Mouse (Mus musculus) cerebellum, postnatal 10 days (tissue): ENCODE results near the gene Dpm2.
A peak's percentile ranks its signal among the peaks of the same experiment; 100 is the strongest.

Source experiments
- DNase-seq, 2 experiments: peaks; one replicate each; pipeline ENCODE4 v3.0.0; 2021; ENCODE audit warnings: mixed read lengths in 2 of 2

Gene Dpm2

GRCm38 (mm10) chr2:32547380-32547779, 23.3 kb upstream of the Dpm2 start:
- no peak for DNase-seq

GRCm38 (mm10) chr2:32547964-32548739, 22.5 kb upstream of the Dpm2 start:
- DNase-seq = no peak

- DNase-seq = no peak
Observed at GRCm38 (mm10) chr2:32549171-32549570, 21.5 kb upstream of the Dpm2 start.

GRCm38 (mm10) chr2:32549764-32550163, 20.9 kb upstream of the Dpm2 start:
- DNase-seq = peak; percentile 35 to 54

- DNase-seq = no peak
Observed at GRCm38 (mm10) chr2:32551236-32551635, 19.4 kb upstream of the Dpm2 start.

GRCm38 (mm10) chr2:32553592-32554148, 17.0 kb upstream of the Dpm2 start:
- DNase-seq = no peak

- no peak for DNase-seq
Observed at GRCm38 (mm10) chr2:32555484-32555883, 15.2 kb upstream of the Dpm2 start.

GRCm38 (mm10) chr2:32556019-32556418, 14.6 kb upstream of the Dpm2 start:
- no peak for DNase-seq

- no peak for DNase-seq
Observed at GRCm38 (mm10) chr2:32559570-32559969, 11.1 kb upstream of the Dpm2 start.

- peak; percentile 79 to 83 for DNase-seq
Observed at GRCm38 (mm10) chr2:32566536-32567063, 4.1 kb upstream of the Dpm2 start.

GRCm38 (mm10) chr2:32568149-32568548, 2.5 kb upstream of the Dpm2 start:
- DNase-seq = peak; percentile 65 to 70

GRCm38 (mm10) chr2:32568941-32569340, 1.7 kb upstream of the Dpm2 start:
- no peak for DNase-seq

- no peak for DNase-seq
Observed at GRCm38 (mm10) chr2:32572196-32572595, 1.5 kb downstream of the Dpm2 start.

- DNase-seq = no peak
Observed at GRCm38 (mm10) chr2:32574497-32574896, 3.8 kb downstream of the Dpm2 start, which contains the start of gene Pip5kl1. TSS of gene Pip5kl1 (plus strand) at chr2:32574797.

- peak; percentile 82 to 84 for DNase-seq
Observed at GRCm38 (mm10) chr2:32574901-32575585, 4.4 kb downstream of the Dpm2 start.

GRCm38 (mm10) chr2:32575586-32576160, 5.0 kb downstream of the Dpm2 start, which contains the start of gene 9430097D07Rik:
TSS of gene 9430097D07Rik (minus strand) at chr2:32575684.
- DNase-seq = peak; percentile 84 to 88

- no peak for DNase-seq
Observed at GRCm38 (mm10) chr2:32576532-32576931, 5.9 kb downstream of the Dpm2 start.

- DNase-seq = peak; percentile 50 to 52
Observed at GRCm38 (mm10) chr2:32578146-32579046, 7.7 kb downstream of the Dpm2 start.

GRCm38 (mm10) chr2:32581450-32582095, 10.9 kb downstream of the Dpm2 start:
- DNase-seq = peak; percentile 78 to 80

- DNase-seq = peak; percentile 91 to 93
Observed at GRCm38 (mm10) chr2:32582830-32583799, 12.5 kb downstream of the Dpm2 start.
